Mouse (Mus musculus) hindbrain, embryonic 14.5 days (tissue): ENCODE data around the gene CK137956. TPM values are rescaled to one million over a fixed set of nuclear protein-coding genes. Genes with fewer than 3 reads are reported as not detected.

ENCODE experiments used
- ATAC-seq: fragments of 200-750 bp; cut with Nextera tagmentation; 2 replicates; pipeline ENCODE4 v1.8.0; 2017; ENCODE audit warnings: moderate number of reproducible peaks, mild to moderate bottlenecking, moderate TSS enrichment, moderate library complexity; ENCODE audit not compliant: low FRiP score
- DNase-seq: peaks from one replicate; pipeline ENCODE4 v3.0.0-alpha.2; 2015; ENCODE audit warnings: low spot score
- H3K27ac ChIP-seq: fragments of 300-500 bp; sonication (generic); 2 replicates; pipeline ENCODE4 v1.5.1; 2014; ENCODE audit warnings: mild to moderate bottlenecking, moderate library complexity
- H3K27me3 ChIP-seq: fragments of 300-500 bp; sonication (generic); 2 replicates; pipeline ENCODE4 v1.6.1; 2014; ENCODE audit warnings: mild to moderate bottlenecking, low read length, mixed read lengths; ENCODE audit not compliant: control insufficient read depth, insufficient read depth
- H3K36me3 ChIP-seq: fragments of 300-500 bp; sonication (generic); replicated peaks from 2 replicates; pipeline ENCODE4 v1.6.1; 2014; ENCODE audit not compliant: control insufficient read depth, insufficient read depth
- H3K4me1 ChIP-seq: fragments of 300-500 bp; sonication (generic); replicated peaks from 2 replicates; pipeline ENCODE4 v1.6.1; 2014; ENCODE audit warnings: antibody characterized with exemption, low read length, mixed read lengths; ENCODE audit not compliant: control insufficient read depth, insufficient read depth
- H3K4me2 ChIP-seq: fragments of 300-500 bp; sonication (generic); replicated peaks from 2 replicates; pipeline ENCODE4 v1.6.1; 2014; ENCODE audit warnings: mild to moderate bottlenecking, moderate library complexity
- H3K4me3 ChIP-seq: fragments of 300-500 bp; sonication (generic); replicated peaks from 2 replicates; pipeline ENCODE4 v1.5.1; 2014; ENCODE audit warnings: mild to moderate bottlenecking, low read length
- H3K9ac ChIP-seq: fragments of 300-500 bp; sonication (generic); 2 replicates; pipeline ENCODE4 v1.6.1; 2014
- H3K9me3 ChIP-seq: fragments of 300-500 bp; sonication (generic); 2 replicates; pipeline ENCODE4 v1.6.1; 2016; ENCODE audit warnings: low read length; ENCODE audit not compliant: control insufficient read depth
- WGBS: fragments of 180-500 bp; shearing (Covaris S2); extraction: QIAGEN DNeasy Blood & Tissue Kit; methylation state at CpG from one replicate; pipeline ENCODE4 v1.1.7; 2014; 5-methylcytosine and 5-hydroxymethylcytosine counted together
- polyA plus RNA-seq: library from polyadenylated mRNA; unstranded; fragments of >200 nt; fragmentation: Nextera tagmentation; extraction: Ambion mirVana; gene quantifications from 2 replicates; pipeline ENCODE4 v1.2.1, GENCODE M21; 2014

Gene CK137956
- polyA plus RNA-seq = 0.75 and 2.1 TPM in 2 replicates

- Histone ChIP-seq H3K27me3 (peaks cover 24% of the 10 kb centered on the region), H3K4me3 (no peak within 1 kb of the TSS), H3K36me3 (no peaks in the 10 kb centered on the region), H3K4me1 (peaks cover 4% of the 10 kb centered on the region), H3K9me3 (no peaks in the 10 kb centered on the region), H3K4me2 (peak within 1 kb of the TSS; percentile 34), H3K27ac (no peak within 1 kb of the TSS), H3K9ac (peak within 1 kb of the TSS; percentile 36; the same call in 1 of the 2 replicates)
- DNase-seq = no peak
- peak; percentile 48; the same call in 1 of the 2 replicates for ATAC-seq
- WGBS = 5% methylated on average over 39 of the region's 39 CpGs
Observed at GRCm38 (mm10) chr4:127970901-127971868, at the start of gene CK137956. Gene CK137956, minus strand, starts transcription at chr4:127970951.

- WGBS = 73% methylated on average over 2 of the region's 2 CpGs
- no peak overlapping the region for H3K27ac ChIP-seq
- no peak overlapping the region for H3K9ac ChIP-seq
- DNase-seq (no peak), ATAC-seq (no peak)
- no peaks in the 10 kb centered on the region for H3K27me3 ChIP-seq
- H3K4me3 ChIP-seq = no peak overlapping the region
- peaks cover 11% of the 10 kb centered on the region; the same call in 1 of the 2 replicates for H3K4me1 ChIP-seq
- H3K4me2 ChIP-seq = no peak overlapping the region
- no peaks in the 10 kb centered on the region for H3K9me3 ChIP-seq
- H3K36me3 ChIP-seq = no peaks in the 10 kb centered on the region
Observed at GRCm38 (mm10) chr4:128019465-128019864, 48.7 kb upstream of the CK137956 start.

GRCm38 (mm10) chr4:128004797-128005452 lies 34.2 kb upstream of the CK137956 start:
- DNase-seq (no peak), ATAC-seq (no peak)
- Histone ChIP-seq H3K27me3 (no peaks in the 10 kb centered on the region), H3K4me1 (peaks cover 10% of the 10 kb centered on the region; the same call in 1 of the 2 replicates), H3K9me3 (no peaks in the 10 kb centered on the region), H3K36me3 (no peaks in the 10 kb centered on the region), H3K4me3 (no peak overlapping the region), H3K27ac (no peak overlapping the region), H3K4me2 (no peak overlapping the region), H3K9ac (no peak overlapping the region)
- 59% methylated on average over 3 of the region's 3 CpGs for WGBS

- no peak overlapping the region for H3K27ac ChIP-seq
- ATAC-seq (peak; percentile 64; the same call in 1 of the 2 replicates), DNase-seq (no peak)
- H3K9me3 ChIP-seq = no peaks in the 10 kb centered on the region
- no peak overlapping the region for H3K4me2 ChIP-seq
- WGBS = 79% methylated on average over 4 of the region's 4 CpGs
- no peak overlapping the region for H3K4me3 ChIP-seq
- no peaks in the 10 kb centered on the region for H3K36me3 ChIP-seq
- H3K4me1 ChIP-seq = peaks cover 10% of the 10 kb centered on the region; the same call in 1 of the 2 replicates
- no peaks in the 10 kb centered on the region for H3K27me3 ChIP-seq
- H3K9ac ChIP-seq = no peak overlapping the region
Observed at GRCm38 (mm10) chr4:128002638-128003101, 31.9 kb upstream of the CK137956 start.

GRCm38 (mm10) chr4:127999281-127999680 lies 28.5 kb upstream of the CK137956 start:
- ATAC-seq = no peak
- no peaks in the 10 kb centered on the region for H3K4me1 ChIP-seq
- no peak for DNase-seq
- no peak overlapping the region for H3K4me2 ChIP-seq
- no peaks in the 10 kb centered on the region for H3K36me3 ChIP-seq
- 70% methylated on average over 3 of the region's 3 CpGs for WGBS
- H3K27ac ChIP-seq = no peak overlapping the region
- no peaks in the 10 kb centered on the region for H3K27me3 ChIP-seq
- no peak overlapping the region for H3K9ac ChIP-seq
- no peaks in the 10 kb centered on the region for H3K9me3 ChIP-seq
- no peak overlapping the region for H3K4me3 ChIP-seq

GRCm38 (mm10) chr4:127989347-127989995 lies 18.7 kb upstream of the CK137956 start:
- 6% methylated on average over 18 of the region's 18 CpGs for WGBS
- DNase-seq (peak; percentile 69), ATAC-seq (no peak)
- Histone ChIP-seq H3K9me3 (no peaks in the 10 kb centered on the region), H3K27ac (no peak overlapping the region), H3K4me3 (peak overlapping the region; percentile 81), H3K27me3 (peaks cover 8% of the 10 kb centered on the region; the same call in 1 of the 2 replicates), H3K36me3 (no peaks in the 10 kb centered on the region), H3K4me2 (peak overlapping the region; percentile 63), H3K9ac (peak overlapping the region; percentile 93), H3K4me1 (peaks cover 42% of the 10 kb centered on the region)

- Histone ChIP-seq H3K9ac (peak overlapping the region; percentile 93), H3K36me3 (no peaks in the 10 kb centered on the region), H3K27ac (peak overlapping the region; percentile 88), H3K4me1 (peaks cover 42% of the 10 kb centered on the region), H3K9me3 (no peaks in the 10 kb centered on the region), H3K4me2 (peak overlapping the region; percentile 63), H3K4me3 (peak overlapping the region; percentile 81), H3K27me3 (peaks cover 8% of the 10 kb centered on the region; the same call in 1 of the 2 replicates)
- DNase-seq = no peak
- under 1% methylated on average over 38 of the region's 39 CpGs for WGBS
- ATAC-seq = no peak
Observed at GRCm38 (mm10) chr4:127988526-127989180, 17.9 kb upstream of the CK137956 start.

GRCm38 (mm10) chr4:127987784-127988455 lies 17.2 kb upstream of the CK137956 start, which contains the start of gene Csmd2:
Gene Csmd2, plus strand, starts transcription at chr4:127987857.
- Histone ChIP-seq H3K27me3 (peaks cover 8% of the 10 kb centered on the region; the same call in 1 of the 2 replicates), H3K9ac (peak within 1 kb of the TSS; percentile 93), H3K4me3 (peak within 1 kb of the TSS; percentile 81), H3K9me3 (no peaks in the 10 kb centered on the region), H3K27ac (peak within 1 kb of the TSS; percentile 88), H3K36me3 (no peaks in the 10 kb centered on the region), H3K4me1 (peaks cover 42% of the 10 kb centered on the region), H3K4me2 (peak within 1 kb of the TSS; percentile 63)
- ATAC-seq = peak; percentile 29; the same call in 1 of the 2 replicates
- under 1% methylated on average over 51 of the region's 65 CpGs for WGBS
- DNase-seq = peak; percentile 75
